In genomic region chr17:15231175-15231574, GRCm38 (mm10) we compare ENCODE assay signal across 18 mouse cellular contexts.
DNase-seq lines count a peak whose midpoint lies in the region; ATAC-seq and TF ChIP-seq lines count a peak whose summit lies in the region.
"Had no signal": no experiment of that assay in that cellular context is flagged by ENCODE, and none has a peak within 500 bp of the region (broad histone marks: within the 10 kb centered on the region; RNA-seq: fewer than 3 reads in every experiment).

No protein-coding gene starts in this region.

- no peak overlapping the region for H3K27ac ChIP-seq in kidney, adult 2 months (ENCODE audit: insufficient read depth, low read depth, low read length)
- no peak overlapping the region for H3K27ac ChIP-seq in lung, postnatal 0 days (ENCODE audit: low read length)
- H3K27ac ChIP-seq: embryonic facial prominence, embryonic 13.5 days; heart, embryonic 15.5 days; limb, embryonic 12.5 days; liver, embryonic 12.5 days; macrophage; midbrain, embryonic 10.5 days had no signal

- H3K9me3 ChIP-seq in lung, postnatal 0 days (ENCODE audit: low read length), result no peaks in the 10 kb centered on the region
- H3K9me3 ChIP-seq: embryonic facial prominence, embryonic 13.5 days; heart, embryonic 15.5 days; limb, embryonic 12.5 days; liver, embryonic 12.5 days; midbrain, embryonic 10.5 days had no signal

- no peak for TF ChIP-seq EP300 in lung, postnatal 0 days (IDR thresholded peaks at IDR 0.05)

- DNase-seq in cerebellum, postnatal 14 days, result peak; percentile 28 to 39
- no peak for DNase-seq in cerebellum, postnatal 25 days
- peak; percentile 41 for DNase-seq in kidney, adult 2 months
- no peak for DNase-seq in kidney, adult 18-20 months
- peak; percentile 51 for DNase-seq in lung, postnatal 0 days (ENCODE audit: low spot score)
- no peak for DNase-seq in lung, adult 18-20 months
- DNase-seq in thymus, postnatal 10 days (ENCODE audit: low spot score in 2 of 2), result no peak
- no peak for DNase-seq in MN1 (ENCODE audit: low spot score)
- DNase-seq: adrenal gland, postnatal 36 days; cerebellum, adult 18-20 months; thymus, adult 2 months had no signal

- no peaks in the 10 kb centered on the region for H3K4me1 ChIP-seq in kidney, adult 2 months (ENCODE audit: control insufficient read depth, insufficient read depth, low read length)
- H3K4me1 ChIP-seq in lung, postnatal 0 days (ENCODE audit: insufficient read depth, low read depth, low read length), result peaks cover 5% of the 10 kb centered on the region; the same call in 1 of the 2 replicates
- H3K4me1 ChIP-seq: limb, embryonic 12.5 days; liver, embryonic 12.5 days; midbrain, embryonic 10.5 days had no signal

- H3K4me2 ChIP-seq in lung, postnatal 0 days (replicated peaks; ENCODE audit: low read depth, low read length), result no peak overlapping the region
- H3K4me2 ChIP-seq: embryonic facial prominence, embryonic 13.5 days; heart, embryonic 15.5 days; limb, embryonic 12.5 days; liver, embryonic 12.5 days had no signal

- WGBS in kidney, adult 2 months, result 42% methylated on average over 5 of the region's 5 CpGs
- WGBS in lung, postnatal 0 days, result 32% methylated on average over 5 of the region's 5 CpGs

- no peak for TF ChIP-seq CTCF in kidney, adult 2 months (conservative IDR thresholded peaks at IDR 0.05; ENCODE audit: insufficient read depth, insufficient read length, low read depth, low read length)
- TF ChIP-seq CTCF in lung, postnatal 0 days (IDR thresholded peaks at IDR 0.05), result no peak

- no peak for TF ChIP-seq POLR2A in kidney, adult 2 months (IDR thresholded peaks at IDR 0.05; ENCODE audit: low read depth, low read length)

- no peak overlapping the region for H3K4me3 ChIP-seq in kidney, adult 2 months (ENCODE audit: insufficient read depth, low read depth, low read length)
- no peak overlapping the region for H3K4me3 ChIP-seq in lung, postnatal 0 days (ENCODE audit: low read depth, low read length)
- H3K4me3 ChIP-seq: embryonic facial prominence, embryonic 13.5 days; heart, embryonic 15.5 days; limb, embryonic 12.5 days; liver, embryonic 12.5 days; midbrain, embryonic 10.5 days had no signal

- H3K9ac ChIP-seq in lung, postnatal 0 days (replicated peaks; ENCODE audit: low read depth), result no peak overlapping the region
- H3K9ac ChIP-seq: embryonic facial prominence, embryonic 13.5 days; heart, embryonic 15.5 days; liver, embryonic 12.5 days had no signal

- H3K36me3 ChIP-seq in kidney, adult 2 months (ENCODE audit: control insufficient read depth, insufficient read depth, low read length), result no peaks in the 10 kb centered on the region
- no peaks in the 10 kb centered on the region for H3K36me3 ChIP-seq in lung, postnatal 0 days (ENCODE audit: insufficient read depth, low read length)
- H3K36me3 ChIP-seq: embryonic facial prominence, embryonic 13.5 days; heart, embryonic 15.5 days; limb, embryonic 12.5 days; liver, embryonic 12.5 days; midbrain, embryonic 10.5 days had no signal

- peak; percentile 64 for ATAC-seq in lung, postnatal 0 days
- ATAC-seq: CD4-positive, CD25-positive, alpha-beta regulatory T cell, adult 4 months; liver, embryonic 12.5 days had no signal

- no peaks in the 10 kb centered on the region for H3K27me3 ChIP-seq in kidney, adult 2 months (replicated peaks; ENCODE audit: control insufficient read depth, insufficient read depth, low read length)
- H3K27me3 ChIP-seq in lung, postnatal 0 days (replicated peaks; ENCODE audit: insufficient read depth, low read length), result no peaks in the 10 kb centered on the region
- H3K27me3 ChIP-seq: embryonic facial prominence, embryonic 13.5 days; heart, embryonic 15.5 days; limb, embryonic 12.5 days; liver, embryonic 12.5 days had no signal

Comparison
In these comparisons a context has a peak if more than half of its experiments do, and no peak if none do; other contexts are left out.
1. DNase-seq: peak in cerebellum, postnatal 14 days (2 of 2), kidney, adult 2 months (single experiment) and lung, postnatal 0 days (single experiment); none in cerebellum, postnatal 25 days (0 of 2), kidney, adult 18-20 months (single experiment), lung, adult 18-20 months (0 of 2), thymus, postnatal 10 days (0 of 2) and MN1 (single experiment).